Mouse (Mus musculus): Measurements from ENCODE around the gene Pmpcb.

Gene Pmpcb

GRCm38 (mm10) chr5:21802907-21803306, 66.0 kb downstream of the Pmpcb start:
- no peak for DNase-seq (ENCODE audit: low spot score in 2 of 2)

DNA sequence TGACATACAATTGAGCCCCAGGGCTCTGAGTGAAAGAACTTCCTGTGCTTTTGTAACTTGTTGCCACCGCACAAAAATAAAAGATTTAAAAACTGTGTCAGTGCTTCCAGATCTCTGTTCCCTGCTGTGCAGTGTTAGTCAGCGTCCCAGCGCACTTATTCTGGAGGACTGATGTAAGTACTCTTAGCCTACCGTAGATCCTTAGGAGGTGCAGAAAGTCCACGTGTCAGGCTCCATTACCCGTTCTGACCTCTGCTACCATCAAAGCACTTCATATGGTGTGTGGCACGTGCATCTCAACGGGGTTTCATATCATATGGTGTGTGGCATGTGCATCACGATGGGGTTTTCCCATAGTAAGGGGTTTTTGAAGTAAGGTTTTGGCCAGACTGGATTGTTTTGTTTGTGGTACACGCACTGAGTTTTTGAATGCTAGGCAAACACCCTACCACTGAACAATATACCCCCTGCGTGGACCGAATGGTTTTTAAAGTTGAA, 66.8 kb downstream of the Pmpcb start:
- DNase-seq (ENCODE audit: low spot score in 2 of 2) = no peak

DNA sequence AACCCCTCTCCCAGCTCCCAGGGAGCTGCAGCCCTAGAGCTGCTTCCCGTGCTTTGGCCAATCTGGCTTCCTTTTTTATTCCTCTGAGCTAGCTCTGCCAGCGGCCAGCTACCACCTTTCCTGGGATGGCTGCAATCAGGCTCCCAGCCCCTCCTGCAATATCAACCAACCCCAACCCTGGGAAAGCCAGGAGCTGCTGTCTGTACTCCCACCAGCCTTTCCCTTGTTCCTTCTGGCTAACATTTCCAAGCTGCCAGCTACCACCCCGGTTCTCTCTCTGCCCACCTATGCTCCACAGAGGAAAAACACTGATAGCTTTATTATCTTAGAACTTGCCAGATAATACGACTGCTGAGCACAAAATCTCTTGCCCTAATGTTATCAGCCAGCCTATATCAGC, 67.9 kb downstream of the Pmpcb start:
- DNase-seq (ENCODE audit: low spot score in 2 of 2) = no peak

Measured in frontal cortex, postnatal 14 days (tissue).